Mouse (Mus musculus) liver, embryonic 14.5 days (tissue): Measurements from ENCODE around the gene Eif2b4. TPM values are rescaled to one million over a fixed set of nuclear protein-coding genes. Genes with fewer than 3 reads are reported as not detected.

Experiments used
- ATAC-seq: fragments of 200-750 bp; cut with Nextera tagmentation; 2 replicates; pipeline ENCODE4 v1.8.0; 2017; ENCODE audit warnings: moderate number of reproducible peaks, mild to moderate bottlenecking, moderate library complexity; ENCODE audit not compliant: insufficient read depth
- DNase-seq, 3 experiments: peaks; one replicate each; pipeline ENCODE4 v3.0.0-alpha.2; 2012 to 2013; ENCODE audit warnings: low read depth in 3 of 3, low spot score in 3 of 3
- H3K27ac ChIP-seq: fragments of 300-500 bp; sonication (generic); 2 replicates; pipeline ENCODE4 v1.5.1; 2014; ENCODE audit warnings: moderate library complexity, mild to moderate bottlenecking, control low read depth, inconsistent platforms
- H3K27me3 ChIP-seq: fragments of 300-500 bp; sonication (generic); 2 replicates; pipeline ENCODE4 v1.6.1; 2014; ENCODE audit warnings: mild to moderate bottlenecking, low read length, moderate library complexity; ENCODE audit not compliant: control insufficient read depth, insufficient read depth
- H3K36me3 ChIP-seq: fragments of 300-500 bp; sonication (generic); replicated peaks from 2 replicates; pipeline ENCODE4 v1.6.1; 2014; ENCODE audit warnings: low read depth; ENCODE audit not compliant: control insufficient read depth, insufficient read depth
- H3K4me1 ChIP-seq, 2 experiments: fragments of 200-500 bp in 1 of 2; fragments of 300-500 bp in 1 of 2; sonication (generic) in 1 of 2; replicated peaks; 2 replicates each; pipeline ENCODE4 v1.6.1; 2012 to 2014; ENCODE audit warnings: antibody characterized with exemption in 1 of 2, inconsistent platforms in 1 of 2, low read length in 1 of 2; ENCODE audit not compliant: control insufficient read depth in 2 of 2, insufficient read depth in 2 of 2
- H3K4me2 ChIP-seq: fragments of 300-500 bp; sonication (generic); 2 replicates; pipeline ENCODE4 v1.6.1; 2014; ENCODE audit warnings: low read depth, mild to moderate bottlenecking, control low read depth, moderate library complexity
- H3K4me3 ChIP-seq, 2 experiments: fragments of 200-500 bp in 1 of 2; fragments of 300-500 bp in 1 of 2; sonication (generic) in 1 of 2; 2 replicates each; pipeline ENCODE4 v1.5.1; 2012 to 2014; ENCODE audit warnings: low read depth in 2 of 2, low read length in 2 of 2, mild to moderate bottlenecking in 2 of 2, control low read depth in 1 of 2, inconsistent platforms in 1 of 2, moderate library complexity in 1 of 2; ENCODE audit not compliant: insufficient read depth in 1 of 2
- H3K9ac ChIP-seq: fragments of 300-500 bp; sonication (generic); replicated peaks from 2 replicates; pipeline ENCODE4 v1.6.1; 2014; ENCODE audit warnings: mild to moderate bottlenecking, control low read depth, moderate library complexity
- H3K9me3 ChIP-seq: fragments of 300-500 bp; sonication (generic); 2 replicates; pipeline ENCODE4 v1.6.1; 2016; ENCODE audit warnings: low read length, mixed read lengths; ENCODE audit not compliant: control insufficient read depth
- CTCF ChIP-seq: IDR thresholded peaks from 2 replicates; pipeline ENCODE4 v1.5.1; 2016; ENCODE audit warnings: antibody characterized with exemption, low read depth, control low read depth
- EP300 ChIP-seq: IDR thresholded peaks from 2 replicates; pipeline ENCODE4 v1.6.1; 2016; ENCODE audit warnings: antibody characterized with exemption, low read depth
- WGBS: fragments of 180-500 bp; shearing (Covaris S2); extraction: QIAGEN DNeasy Blood & Tissue Kit; methylation state at CpG from one replicate; pipeline ENCODE4 v1.1.7; 2014; ENCODE audit not compliant: insufficient replicate concordance; 5-methylcytosine and 5-hydroxymethylcytosine counted together
- polyA plus RNA-seq, 2 experiments: library from polyadenylated mRNA; depleted of rRNA in 1 of 2; stranded (reverse) in 1 of 2; unstranded in 1 of 2; fragments of >200 nt; fragmentation: Nextera tagmentation in 1 of 2; extraction: Ambion mirVana in 1 of 2; gene quantifications; 2 replicates each; pipeline versions ENCODE4 v1.2.1 to v1.2.3; 2012 to 2014

Eif2b4 gene
- polyA plus RNA-seq, 2 experiments: 29.9 to 46.1 TPM

- Histone ChIP-seq H3K4me3 (peak overlapping the region; percentile 79 to 83), H3K4me2 (peak overlapping the region; percentile 81), H3K27me3 (no peaks in the 10 kb centered on the region), H3K27ac (peak overlapping the region; percentile 75), H3K4me1 (peaks cover 5 to 11% of the 10 kb centered on the region in 2 experiments), H3K9ac (peak overlapping the region; percentile 90), H3K36me3 (peaks cover 53% of the 10 kb centered on the region), H3K9me3 (no peaks in the 10 kb centered on the region)
- 7% methylated on average over 25 of the region's 25 CpGs for WGBS
- no peak for TF ChIP-seq CTCF
- no peak for TF ChIP-seq EP300
- DNase-seq (no peak), ATAC-seq (peak; percentile 1)
Observed at GRCm38 (mm10) chr5:31193631-31194281, 526 bp upstream of the Eif2b4 start.

DNA sequence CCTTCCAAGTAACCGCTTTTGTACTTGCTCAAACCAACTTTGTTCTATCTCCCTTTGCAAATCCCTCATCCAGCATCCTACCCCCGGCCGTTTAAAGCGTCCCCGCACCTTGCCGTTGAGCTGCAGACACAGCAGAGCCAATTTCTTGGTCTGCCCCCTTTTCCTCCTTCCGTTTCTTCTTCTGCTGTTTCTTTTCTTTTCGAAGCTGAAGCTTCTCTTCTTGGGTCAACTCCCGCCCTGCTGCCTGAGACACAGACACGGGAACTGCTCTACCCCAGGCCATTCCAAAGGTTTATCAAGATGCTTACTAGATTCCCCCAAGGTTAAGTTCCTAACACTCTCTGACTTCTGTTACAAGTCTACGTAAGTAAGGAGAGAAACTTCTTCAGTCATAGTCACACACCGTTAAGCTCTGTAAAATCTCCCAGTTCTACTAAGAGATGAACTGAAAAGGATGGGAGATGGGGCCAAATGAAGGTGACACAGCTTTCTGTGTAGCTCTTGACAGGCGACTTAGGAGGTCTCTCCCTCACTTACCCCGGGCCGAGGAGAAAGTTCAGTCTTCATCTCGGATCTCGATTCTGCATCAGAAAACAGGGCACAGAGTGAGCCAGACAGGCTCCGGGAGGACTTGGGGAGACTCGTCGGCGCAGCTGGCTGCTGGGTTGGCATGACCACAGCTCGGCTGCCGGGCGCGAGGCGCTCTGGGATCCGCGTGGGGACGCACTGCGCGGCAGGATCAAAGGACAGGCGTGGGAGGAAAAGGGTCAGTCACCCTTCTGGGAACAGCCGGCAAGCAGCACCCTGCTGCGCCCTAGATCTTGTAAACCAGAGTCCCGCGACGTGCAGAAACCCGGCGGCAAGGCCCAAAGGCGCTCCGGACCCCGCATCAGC, 938 bp downstream of the Eif2b4 start:
- peak overlapping the region; percentile 93 for H3K4me2 ChIP-seq
- peaks cover 5 to 11% of the 10 kb centered on the region in 2 experiments for H3K4me1 ChIP-seq
- H3K36me3 ChIP-seq: peaks cover 52% of the 10 kb centered on the region
- peak; percentile 56 for ATAC-seq
- TF ChIP-seq EP300: no peak
- no peak for TF ChIP-seq CTCF
- 9% methylated on average over 42 of the region's 42 CpGs for WGBS
- H3K27me3 ChIP-seq: no peaks in the 10 kb centered on the region
- no peaks in the 10 kb centered on the region for H3K9me3 ChIP-seq
- peak in 1 of 3 experiments; percentile 40 for DNase-seq
- peak overlapping the region; percentile 75 to 79 for H3K4me3 ChIP-seq
- H3K27ac ChIP-seq: peak overlapping the region; percentile 83
- H3K9ac ChIP-seq: peak overlapping the region; percentile 94

DNA sequence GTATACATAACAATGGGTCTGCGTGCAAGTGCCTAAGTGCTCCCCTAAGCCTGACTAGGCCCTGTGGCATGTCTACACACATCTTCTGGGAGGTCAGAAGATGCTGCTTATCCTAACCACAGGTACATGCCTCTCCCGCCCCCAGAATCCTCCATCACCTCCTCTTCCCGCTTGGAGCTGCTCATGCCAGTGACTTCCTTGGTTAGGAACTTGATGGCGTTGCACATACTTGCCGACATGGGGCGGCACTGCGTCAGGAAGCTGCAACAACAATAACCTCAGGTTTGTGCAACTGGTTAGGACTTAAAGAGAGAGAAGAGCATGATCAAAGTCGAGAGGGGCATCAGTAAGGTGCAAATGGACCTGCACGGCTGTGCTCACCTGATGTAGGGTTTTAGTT, 3.0 kb downstream of the Eif2b4 start:
- Histone ChIP-seq H3K36me3 (peaks cover 40% of the 10 kb centered on the region), H3K9me3 (no peaks in the 10 kb centered on the region), H3K9ac (no peak overlapping the region), H3K4me2 (no peak overlapping the region), H3K4me1 (peaks cover 8 to 11% of the 10 kb centered on the region in 2 experiments), H3K27ac (no peak overlapping the region), H3K27me3 (no peaks in the 10 kb centered on the region), H3K4me3 (no peak overlapping the region)
- ATAC-seq: no peak
- DNase-seq: no peak
- 85% methylated on average over 9 of the region's 9 CpGs for WGBS
- TF ChIP-seq CTCF (no peak), EP300 (no peak)

- Histone ChIP-seq H3K4me2 (no peak overlapping the region), H3K4me3 (no peak overlapping the region), H3K9me3 (no peaks in the 10 kb centered on the region), H3K4me1 (peaks cover 14% of the 10 kb centered on the region in 2 experiments), H3K36me3 (peaks cover 33% of the 10 kb centered on the region), H3K27ac (no peak overlapping the region), H3K27me3 (no peaks in the 10 kb centered on the region), H3K9ac (no peak overlapping the region)
- ATAC-seq (no peak), DNase-seq (no peak)
- TF ChIP-seq EP300 (no peak), CTCF (peak; percentile 73)
- WGBS: 66% methylated on average over 4 of the region's 4 CpGs
Observed at GRCm38 (mm10) chr5:31188223-31188840, 4.9 kb downstream of the Eif2b4 start.

DNA sequence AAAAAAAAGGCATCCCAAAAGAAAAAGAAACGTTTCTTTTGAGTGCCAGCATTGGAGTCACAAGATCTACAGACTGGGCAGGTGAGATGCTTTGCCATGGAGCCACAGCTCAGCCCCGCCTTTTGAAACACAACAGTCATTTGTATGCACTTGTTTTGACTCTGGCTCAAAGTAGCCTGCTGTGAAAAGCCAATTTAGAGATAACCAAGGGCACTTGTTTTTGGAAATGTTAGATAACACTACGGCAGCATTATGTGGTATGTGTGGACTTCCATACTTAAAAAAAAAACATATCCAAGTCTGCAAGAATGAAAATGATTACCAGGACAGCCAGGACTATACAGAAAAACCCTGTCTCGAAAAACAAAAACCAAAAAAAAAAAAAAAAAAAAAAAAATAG, 9.6 kb downstream of the Eif2b4 start:
- peaks cover 18% of the 10 kb centered on the region for H3K36me3 ChIP-seq
- TF ChIP-seq CTCF: no peak
- peak; percentile 74 for TF ChIP-seq EP300
- 15% methylated on average over 4 of the region's 4 CpGs for WGBS
- H3K4me1 ChIP-seq: peaks cover 21 to 23% of the 10 kb centered on the region in 2 experiments
- H3K4me3 ChIP-seq: no peak overlapping the region
- no peaks in the 10 kb centered on the region for H3K27me3 ChIP-seq
- peak overlapping the region; percentile 28; the same call in 1 of the 2 replicates for H3K9ac ChIP-seq
- H3K27ac ChIP-seq: peak overlapping the region; percentile 76
- DNase-seq (peak; percentile 67 to 68 (median 67)), ATAC-seq (peak; percentile 50)
- H3K4me2 ChIP-seq: peak overlapping the region; percentile 42
- no peaks in the 10 kb centered on the region for H3K9me3 ChIP-seq
